Mouse (Mus musculus) liver, embryonic 15.5 days (tissue): ENCODE data around the gene Uba5. TPM values are rescaled to one million over a fixed set of nuclear protein-coding genes. Genes with fewer than 3 reads are reported as not detected.

Experiments
- ATAC-seq: fragments of 200-750 bp; cut with Nextera tagmentation; 2 replicates; pipeline ENCODE4 v1.8.0; 2017; ENCODE audit warnings: moderate number of reproducible peaks, mild to moderate bottlenecking, moderate library complexity; ENCODE audit not compliant: insufficient read depth
- H3K27ac ChIP-seq: fragments of 300-500 bp; sonication (generic); replicated peaks from 2 replicates; pipeline ENCODE4 v1.5.1; 2015; ENCODE audit warnings: mild to moderate bottlenecking, inconsistent platforms
- H3K27me3 ChIP-seq: fragments of 300-500 bp; sonication (generic); 2 replicates; pipeline ENCODE4 v1.6.1; 2015; ENCODE audit warnings: mild to moderate bottlenecking, inconsistent platforms
- H3K36me3 ChIP-seq: fragments of 300-500 bp; sonication (generic); replicated peaks from 2 replicates; pipeline ENCODE4 v1.6.1; 2015; ENCODE audit warnings: moderate library complexity, mild to moderate bottlenecking, inconsistent platforms
- H3K4me1 ChIP-seq: fragments of 300-500 bp; sonication (generic); replicated peaks from 2 replicates; pipeline ENCODE4 v1.6.1; 2015; ENCODE audit warnings: inconsistent platforms
- H3K4me2 ChIP-seq: fragments of 300-500 bp; sonication (generic); 2 replicates; pipeline ENCODE4 v1.6.1; 2015; ENCODE audit warnings: moderate library complexity, mild to moderate bottlenecking, inconsistent platforms
- H3K4me3 ChIP-seq: fragments of 300-500 bp; sonication (generic); replicated peaks from 2 replicates; pipeline ENCODE4 v1.5.1; 2015; ENCODE audit warnings: mild to moderate bottlenecking, inconsistent platforms
- H3K9ac ChIP-seq: fragments of 300-500 bp; sonication (generic); 2 replicates; pipeline ENCODE4 v1.6.1; 2015; ENCODE audit warnings: moderate library complexity, mild to moderate bottlenecking, inconsistent platforms
- H3K9me3 ChIP-seq: fragments of 300-500 bp; sonication (generic); replicated peaks from 2 replicates; pipeline ENCODE4 v1.6.1; 2016; ENCODE audit warnings: inconsistent platforms
- WGBS: fragments of 180-500 bp; shearing (Covaris S2); methylation state at CpG from one replicate; pipeline ENCODE4 v1.1.7; 2015; ENCODE audit warnings: mixed read lengths; ENCODE audit not compliant: insufficient replicate concordance; 5-methylcytosine and 5-hydroxymethylcytosine counted together
- polyA plus RNA-seq: library from polyadenylated mRNA; unstranded; fragments of >200 nt; fragmentation: Nextera tagmentation; extraction: Ambion mirVana; gene quantifications from 2 replicates; pipeline ENCODE4 v1.2.1, GENCODE M21; 2015

Uba5 gene
- polyA plus RNA-seq, 1 experiment from 2014 or later: 19.8 TPM

- Histone ChIP-seq H3K27ac (peak within 1 kb of the TSS; percentile 74), H3K27me3 (no peaks in the 10 kb centered on the region), H3K36me3 (peaks cover 10% of the 10 kb centered on the region; the same call in 1 of the 2 replicates), H3K4me1 (peaks cover 24% of the 10 kb centered on the region), H3K9ac (peak within 1 kb of the TSS; percentile 71), H3K4me3 (peak within 1 kb of the TSS; percentile 71), H3K9me3 (no peaks in the 10 kb centered on the region), H3K4me2 (peak within 1 kb of the TSS; percentile 82)
- WGBS: under 1% methylated on average over 30 of the region's 30 CpGs
- peak; percentile 92 for ATAC-seq
Observed at GRCm38 (mm10) chr9:104063244-104063961, 469 bp upstream of the Uba5 start, which contains the start of gene Acad11. Gene Acad11, plus strand, starts transcription at chr9:104063377.

- peaks cover 88% of the 10 kb centered on the region for H3K36me3 ChIP-seq
- no peak overlapping the region for H3K9ac ChIP-seq
- H3K4me1 ChIP-seq: no peaks in the 10 kb centered on the region
- no peak overlapping the region for H3K27ac ChIP-seq
- H3K4me2 ChIP-seq: no peak overlapping the region
- 78% methylated on average over 6 of the region's 6 CpGs for WGBS
- no peak for ATAC-seq
- H3K27me3 ChIP-seq: no peaks in the 10 kb centered on the region
- H3K4me3 ChIP-seq: no peak overlapping the region
- H3K9me3 ChIP-seq: no peaks in the 10 kb centered on the region
Observed at GRCm38 (mm10) chr9:104051028-104051427, 11.9 kb downstream of the Uba5 start.

- no peaks in the 10 kb centered on the region for H3K4me1 ChIP-seq
- peaks cover 25% of the 10 kb centered on the region for H3K36me3 ChIP-seq
- no peak overlapping the region for H3K4me2 ChIP-seq
- H3K27me3 ChIP-seq: no peaks in the 10 kb centered on the region
- no peak overlapping the region for H3K27ac ChIP-seq
- WGBS: 66% methylated on average over 4 of the region's 4 CpGs
- ATAC-seq: no peak
- no peak overlapping the region for H3K9ac ChIP-seq
- H3K4me3 ChIP-seq: no peak overlapping the region
- H3K9me3 ChIP-seq: no peaks in the 10 kb centered on the region
Observed at GRCm38 (mm10) chr9:104043676-104044075, 19.3 kb downstream of the Uba5 start.

- 42% methylated on average over 2 of the region's 2 CpGs for WGBS
- Histone ChIP-seq H3K27ac (no peak within 1 kb of the TSS), H3K9ac (no peak within 1 kb of the TSS), H3K4me3 (no peak within 1 kb of the TSS), H3K27me3 (no peaks in the 10 kb centered on the region), H3K9me3 (no peaks in the 10 kb centered on the region), H3K36me3 (no peaks in the 10 kb centered on the region), H3K4me1 (no peaks in the 10 kb centered on the region), H3K4me2 (no peak within 1 kb of the TSS)
- no peak for ATAC-seq
Observed at GRCm38 (mm10) chr9:104040362-104040761, 22.6 kb downstream of the Uba5 start, which contains the start of gene Gm28305. Gene Gm28305, plus strand, starts transcription at chr9:104040662.

- no peak overlapping the region for H3K4me3 ChIP-seq
- no peak for ATAC-seq
- 33% methylated on average over 4 of the region's 4 CpGs for WGBS
Observed at GRCm38 (mm10) chr9:104039742-104040141, 23.2 kb downstream of the Uba5 start.

DNA sequence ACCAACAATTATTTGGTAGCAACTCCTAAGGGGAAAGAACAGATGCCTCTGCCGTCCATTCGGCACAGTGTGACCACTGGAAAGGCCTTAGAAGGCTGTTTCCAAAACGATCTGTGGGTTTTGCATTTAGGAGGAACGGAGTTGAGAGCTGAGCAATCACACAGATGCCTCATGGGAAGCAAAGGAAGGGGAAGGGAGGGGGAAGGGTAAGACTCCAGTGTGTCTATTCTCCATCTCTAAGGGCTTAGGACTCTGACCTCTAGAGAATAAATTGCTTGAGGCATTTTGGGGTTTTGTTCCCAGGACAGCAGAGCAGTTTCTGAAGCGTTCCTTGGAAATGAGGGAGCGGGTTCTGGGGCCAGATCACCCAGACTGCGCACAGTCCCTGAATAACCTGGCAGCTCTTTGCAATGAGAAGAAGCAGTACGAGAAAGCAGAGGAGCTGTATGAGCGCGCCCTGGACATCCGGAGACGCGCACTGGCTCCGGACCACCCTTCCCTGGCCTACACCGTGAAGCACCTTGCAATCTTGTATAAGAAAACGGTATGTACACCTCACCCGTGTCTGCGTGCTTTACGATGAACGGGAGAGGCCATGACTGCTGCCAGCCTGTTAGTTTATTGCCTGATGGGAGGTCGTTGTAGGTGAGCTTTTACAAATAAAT is 23.8 kb downstream of the Uba5 start:
- Histone ChIP-seq H3K9me3 (no peaks in the 10 kb centered on the region), H3K9ac (no peak overlapping the region), H3K27ac (no peak overlapping the region), H3K4me1 (no peaks in the 10 kb centered on the region), H3K4me3 (no peak overlapping the region), H3K4me2 (no peak overlapping the region), H3K27me3 (no peaks in the 10 kb centered on the region), H3K36me3 (no peaks in the 10 kb centered on the region)
- ATAC-seq: no peak
- WGBS: 70% methylated on average over 21 of the region's 21 CpGs

More at GRCm38 (mm10) chr9:104039742-104040141, 23.2 kb downstream of the Uba5 start:
- Histone ChIP-seq H3K27me3 (no peaks in the 10 kb centered on the region), H3K9ac (no peak overlapping the region), H3K27ac (no peak overlapping the region), H3K9me3 (no peaks in the 10 kb centered on the region), H3K4me2 (no peak overlapping the region), H3K4me1 (no peaks in the 10 kb centered on the region), H3K36me3 (no peaks in the 10 kb centered on the region)

GRCm38 (mm10) chr9:104038266-104038665 is 24.7 kb downstream of the Uba5 start:
- Histone ChIP-seq H3K36me3 (no peaks in the 10 kb centered on the region), H3K4me2 (no peak overlapping the region), H3K4me1 (no peaks in the 10 kb centered on the region), H3K27ac (no peak overlapping the region), H3K4me3 (no peak overlapping the region), H3K9me3 (no peaks in the 10 kb centered on the region), H3K9ac (no peak overlapping the region), H3K27me3 (no peaks in the 10 kb centered on the region)
- WGBS: 75% methylated on average over 13 of the region's 13 CpGs
- ATAC-seq: no peak

- H3K9me3 ChIP-seq: no peaks in the 10 kb centered on the region
- no peaks in the 10 kb centered on the region for H3K36me3 ChIP-seq
- H3K4me1 ChIP-seq: no peaks in the 10 kb centered on the region
- H3K9ac ChIP-seq: no peak overlapping the region
- no peaks in the 10 kb centered on the region for H3K27me3 ChIP-seq
- H3K4me2 ChIP-seq: peak overlapping the region; percentile 18; the same call in 1 of the 2 replicates
- no peak overlapping the region for H3K27ac ChIP-seq
- peak; percentile 59; the same call in 1 of the 2 replicates for ATAC-seq
- 46% methylated on average over 24 of the region's 24 CpGs for WGBS
- H3K4me3 ChIP-seq: no peak overlapping the region
Observed at GRCm38 (mm10) chr9:104035261-104036015, 27.5 kb downstream of the Uba5 start.

DNA sequence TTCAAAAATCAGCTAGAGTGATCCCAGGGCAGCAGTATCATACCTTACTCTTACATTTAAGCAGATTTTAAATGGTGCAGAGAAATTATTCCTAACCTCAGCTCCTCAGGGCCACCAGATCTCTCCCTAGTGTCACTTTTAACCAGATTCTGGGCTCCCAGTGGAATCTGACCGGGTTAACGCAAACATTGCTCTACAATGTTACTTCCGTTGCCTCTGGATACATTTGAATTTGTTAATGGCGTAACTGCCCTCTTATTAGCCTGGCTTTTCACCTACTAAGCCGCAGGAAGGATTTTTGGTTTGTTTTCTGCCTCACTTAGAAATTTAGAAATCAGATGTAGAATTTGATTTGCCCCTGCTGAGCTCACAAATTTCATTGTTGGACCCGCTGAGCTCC is 28.2 kb downstream of the Uba5 start:
- H3K4me1 ChIP-seq: no peaks in the 10 kb centered on the region
- H3K27me3 ChIP-seq: no peaks in the 10 kb centered on the region
- H3K4me2 ChIP-seq: no peak overlapping the region; the same call in 1 of the 2 replicates
- H3K9me3 ChIP-seq: no peaks in the 10 kb centered on the region
- WGBS: 60% methylated on average over 6 of the region's 6 CpGs
- H3K27ac ChIP-seq: peak overlapping the region; percentile 39; the same call in 1 of the 2 replicates
- no peak overlapping the region for H3K4me3 ChIP-seq
- no peaks in the 10 kb centered on the region for H3K36me3 ChIP-seq
- no peak overlapping the region for H3K9ac ChIP-seq
- 0 out of 2 replicates have a peak, but pooled peaks have one; percentile 38 for ATAC-seq

- Histone ChIP-seq H3K27ac (peak overlapping the region; percentile 39; the same call in 1 of the 2 replicates), H3K4me2 (no peak overlapping the region), H3K4me1 (no peaks in the 10 kb centered on the region), H3K36me3 (0 out of 2 replicates have a peak, but pooled peaks cover under 1% of the 10 kb centered on the region), H3K4me3 (no peak overlapping the region), H3K27me3 (no peaks in the 10 kb centered on the region), H3K9me3 (no peaks in the 10 kb centered on the region), H3K9ac (no peak overlapping the region)
- no peak for ATAC-seq
- 61% methylated on average over 8 of the region's 8 CpGs for WGBS
Observed at GRCm38 (mm10) chr9:104034231-104034630, 28.7 kb downstream of the Uba5 start.

GRCm38 (mm10) chr9:104029861-104030260 is 33.1 kb downstream of the Uba5 start:
- peaks cover 11% of the 10 kb centered on the region; the same call in 1 of the 2 replicates for H3K36me3 ChIP-seq
- WGBS: 72% methylated on average over 11 of the region's 11 CpGs

More at GRCm38 (mm10) chr9:104029861-104030260, 33.1 kb downstream of the Uba5 start:
- Histone ChIP-seq H3K4me2 (no peak overlapping the region), H3K4me3 (no peak overlapping the region), H3K9me3 (no peaks in the 10 kb centered on the region), H3K4me1 (no peaks in the 10 kb centered on the region), H3K9ac (no peak overlapping the region), H3K27ac (no peak overlapping the region), H3K27me3 (no peaks in the 10 kb centered on the region)
- ATAC-seq: no peak
